Mouse (Mus musculus) MEL-GATA-1-ER (cell line): ENCODE results near the gene Syn3.

Source experiments
- DNase-seq: peaks from one replicate; pipeline ENCODE4 v3.0.0-alpha.2; 2012; ENCODE audit warnings: low read depth; ENCODE audit errors: extremely low read depth

The Syn3 gene

GRCm38 (mm10) chr10:86369346-86369745, 129.3 kb downstream of the Syn3 start:
- no peak for DNase-seq

GRCm38 (mm10) chr10:86368811-86369210, 129.9 kb downstream of the Syn3 start:
- DNase-seq = no peak

GRCm38 (mm10) chr10:86367346-86367745, 131.3 kb downstream of the Syn3 start:
- no peak for DNase-seq

- DNase-seq = no peak
These were observed 133.0 kb downstream of the Syn3 start for GRCm38 (mm10) chr10:86365632-86366092.

- DNase-seq = no peak
These were observed 134.9 kb downstream of the Syn3 start for GRCm38 (mm10) chr10:86363669-86364309.

GRCm38 (mm10) chr10:86359699-86360098, 139.0 kb downstream of the Syn3 start:
- no peak for DNase-seq

- no peak for DNase-seq
These were observed 139.5 kb downstream of the Syn3 start for GRCm38 (mm10) chr10:86359208-86359607.

GRCm38 (mm10) chr10:86358307-86358975, 140.3 kb downstream of the Syn3 start:
- DNase-seq = no peak

GRCm38 (mm10) chr10:86356819-86357563, 141.7 kb downstream of the Syn3 start:
- DNase-seq = no peak

GRCm38 (mm10) chr10:86352521-86352920, 146.2 kb downstream of the Syn3 start:
- DNase-seq = no peak

GRCm38 (mm10) chr10:86351287-86351686, 147.4 kb downstream of the Syn3 start:
- DNase-seq = no peak

- no peak for DNase-seq
These were observed 152.4 kb downstream of the Syn3 start for GRCm38 (mm10) chr10:86346235-86346840.

- DNase-seq = no peak
These were observed 153.1 kb downstream of the Syn3 start for GRCm38 (mm10) chr10:86345645-86346044.

GRCm38 (mm10) chr10:86344654-86345053, 154.0 kb downstream of the Syn3 start:
- no peak for DNase-seq

- no peak for DNase-seq
These were observed 154.8 kb downstream of the Syn3 start for GRCm38 (mm10) chr10:86343931-86344330.

- DNase-seq = no peak
These were observed 155.3 kb downstream of the Syn3 start for GRCm38 (mm10) chr10:86343362-86343761.

GRCm38 (mm10) chr10:86342713-86343112, 156.0 kb downstream of the Syn3 start:
- DNase-seq = no peak

GRCm38 (mm10) chr10:86342151-86342550, 156.5 kb downstream of the Syn3 start:
- no peak for DNase-seq

GRCm38 (mm10) chr10:86341589-86341988, 157.1 kb downstream of the Syn3 start:
- no peak for DNase-seq

GRCm38 (mm10) chr10:86340991-86341527, 157.6 kb downstream of the Syn3 start:
- DNase-seq = no peak

GRCm38 (mm10) chr10:86340421-86340820, 158.3 kb downstream of the Syn3 start:
- no peak for DNase-seq
